Mouse (Mus musculus) hindbrain, embryonic 10.5 days (tissue): ENCODE results near the gene Msrb3. TPM values are rescaled to one million over a fixed set of nuclear protein-coding genes. Genes with fewer than 3 reads are reported as not detected.

Experiments
- DNase-seq: peaks from one replicate; pipeline ENCODE4 v3.0.0-alpha.2; 2017; ENCODE audit warnings: low spot score
- H3K27ac ChIP-seq: fragments of 300-500 bp; sonication (generic); 2 replicates; pipeline ENCODE4 v1.5.1; 2016; ENCODE audit warnings: mild to moderate bottlenecking, moderate library complexity
- H3K27me3 ChIP-seq: fragments of 300-500 bp; sonication (generic); 2 replicates; pipeline ENCODE4 v1.6.1; 2016; ENCODE audit warnings: mild to moderate bottlenecking; ENCODE audit not compliant: poor library complexity, insufficient read depth, severe bottlenecking
- H3K36me3 ChIP-seq: fragments of 300-500 bp; sonication (generic); 2 replicates; pipeline ENCODE4 v1.6.1; 2016; ENCODE audit warnings: mild to moderate bottlenecking, moderate library complexity
- H3K4me1 ChIP-seq: fragments of 300-500 bp; sonication (generic); replicated peaks from 2 replicates; pipeline ENCODE4 v1.6.1; 2016; ENCODE audit warnings: mild to moderate bottlenecking
- H3K4me3 ChIP-seq: fragments of 300-500 bp; sonication (generic); 2 replicates; pipeline ENCODE4 v1.5.1; 2016; ENCODE audit warnings: mild to moderate bottlenecking, moderate library complexity
- H3K9me3 ChIP-seq: fragments of 300-500 bp; sonication (generic); 2 replicates; pipeline ENCODE4 v1.6.1; 2016; ENCODE audit warnings: mild to moderate bottlenecking, moderate library complexity
- WGBS: fragments of 180-500 bp; shearing (Covaris S2); methylation state at CpG from one replicate; pipeline ENCODE4 v1.1.7; 2016; 5-methylcytosine and 5-hydroxymethylcytosine counted together
- polyA plus RNA-seq: library from polyadenylated mRNA; unstranded; fragments of >200 nt; fragmentation: Nextera tagmentation; extraction: Ambion mirVana; gene quantifications from 2 replicates; pipeline ENCODE4 v1.2.1, GENCODE M21; 2016

The Msrb3 gene
- polyA plus RNA-seq, 1 experiment from 2014 or later: 3.1 TPM

GRCm38 (mm10) chr10:120872483-120872862 is 26.4 kb downstream of the Msrb3 start:
- Histone ChIP-seq H3K9me3 (no peaks in the 10 kb centered on the region), H3K4me3 (peak overlapping the region; percentile 24), H3K4me1 (peaks cover 24% of the 10 kb centered on the region), H3K27me3 (no peaks in the 10 kb centered on the region), H3K27ac (peak overlapping the region; percentile 4), H3K36me3 (no peaks in the 10 kb centered on the region)
- 36% methylated on average over 13 of the region's 13 CpGs for WGBS
- peak; percentile 65 for DNase-seq

- 77% methylated on average over 22 of the region's 22 CpGs for WGBS
- DNase-seq: no peak
- Histone ChIP-seq H3K27ac (peak overlapping the region; percentile 4; the same call in 1 of the 2 replicates), H3K27me3 (no peaks in the 10 kb centered on the region), H3K4me3 (peak overlapping the region; percentile 24), H3K4me1 (peaks cover 24% of the 10 kb centered on the region), H3K36me3 (no peaks in the 10 kb centered on the region), H3K9me3 (no peaks in the 10 kb centered on the region)
Measured at GRCm38 (mm10) chr10:120871630-120872482, 27.0 kb downstream of the Msrb3 start.

- H3K4me3 ChIP-seq: no peak overlapping the region
- H3K27me3 ChIP-seq: no peaks in the 10 kb centered on the region
- no peaks in the 10 kb centered on the region for H3K9me3 ChIP-seq
- WGBS: 87% methylated on average over 14 of the region's 14 CpGs
- H3K27ac ChIP-seq: no peak overlapping the region
- no peak for DNase-seq
- H3K36me3 ChIP-seq: no peaks in the 10 kb centered on the region
- peaks cover 20% of the 10 kb centered on the region for H3K4me1 ChIP-seq
Measured at GRCm38 (mm10) chr10:120871096-120871495, 27.8 kb downstream of the Msrb3 start.

DNA sequence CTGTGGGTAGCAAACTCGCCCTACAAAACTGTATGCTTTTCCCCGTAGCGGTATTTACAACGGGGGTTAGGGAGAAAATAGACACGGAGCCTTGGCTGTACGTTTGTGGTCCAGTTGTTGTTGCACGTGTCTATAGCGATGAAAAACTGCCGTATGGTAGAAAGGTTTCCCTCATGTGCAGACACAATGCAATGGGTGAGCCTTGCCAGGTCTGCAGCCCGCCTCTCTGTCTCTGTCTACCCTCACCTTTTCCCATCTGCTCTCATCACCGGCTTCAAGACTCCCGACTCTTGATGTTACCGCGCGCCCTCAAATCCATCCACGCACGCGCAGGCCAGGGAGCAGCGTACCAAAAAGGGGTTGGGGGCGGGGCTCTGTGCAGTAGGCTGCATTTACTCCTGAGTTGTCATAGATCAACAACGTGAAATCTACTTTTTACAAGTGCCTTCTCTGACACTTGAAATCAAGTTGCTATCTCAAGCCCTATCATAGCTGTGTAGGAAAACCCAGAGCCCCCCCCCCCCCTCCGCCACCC is 29.6 kb downstream of the Msrb3 start:
- H3K36me3 ChIP-seq: no peaks in the 10 kb centered on the region
- H3K9me3 ChIP-seq: no peaks in the 10 kb centered on the region
- no peak overlapping the region for H3K4me3 ChIP-seq
- H3K27me3 ChIP-seq: no peaks in the 10 kb centered on the region
- WGBS: 86% methylated on average over 22 of the region's 22 CpGs
- DNase-seq: no peak
- H3K4me1 ChIP-seq: peaks cover 13% of the 10 kb centered on the region
- H3K27ac ChIP-seq: no peak overlapping the region

DNA sequence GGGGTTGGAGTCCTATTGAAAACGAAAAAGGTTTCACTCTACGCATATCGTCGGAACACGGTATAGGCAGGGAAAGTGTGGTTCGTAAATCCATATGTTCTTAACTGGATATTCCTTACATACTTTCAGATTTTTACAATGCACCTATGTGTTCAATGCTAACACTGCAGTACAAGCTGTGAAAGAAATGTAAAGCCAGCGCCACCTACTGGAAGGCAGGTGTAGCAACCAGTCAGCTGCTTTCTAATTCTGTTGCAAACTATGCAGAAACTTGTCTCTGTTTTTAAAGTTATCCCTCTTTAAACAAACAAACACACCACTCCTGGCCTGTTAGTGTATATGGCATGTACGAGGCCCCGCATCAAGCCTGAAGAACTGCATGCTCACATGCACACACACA is 34.5 kb downstream of the Msrb3 start:
- no peak overlapping the region for H3K4me3 ChIP-seq
- WGBS: 36% methylated on average over 9 of the region's 9 CpGs
- DNase-seq: peak; percentile 62
- H3K4me1 ChIP-seq: no peaks in the 10 kb centered on the region
- no peaks in the 10 kb centered on the region for H3K9me3 ChIP-seq
- H3K36me3 ChIP-seq: no peaks in the 10 kb centered on the region
- no peak overlapping the region for H3K27ac ChIP-seq
- no peaks in the 10 kb centered on the region for H3K27me3 ChIP-seq

- peaks cover 10% of the 10 kb centered on the region for H3K4me1 ChIP-seq
- no peaks in the 10 kb centered on the region for H3K27me3 ChIP-seq
- no peaks in the 10 kb centered on the region for H3K9me3 ChIP-seq
- no peak for DNase-seq
- no peak overlapping the region for H3K27ac ChIP-seq
- H3K36me3 ChIP-seq: no peaks in the 10 kb centered on the region
- WGBS: 97% methylated on average over 12 of the region's 12 CpGs
- H3K4me3 ChIP-seq: no peak overlapping the region
Measured at GRCm38 (mm10) chr10:120861674-120862073, 37.2 kb downstream of the Msrb3 start.

GRCm38 (mm10) chr10:120861194-120861593 is 37.7 kb downstream of the Msrb3 start:
- 82% methylated on average over 3 of the region's 3 CpGs for WGBS
- DNase-seq: no peak
- Histone ChIP-seq H3K27ac (no peak overlapping the region), H3K27me3 (no peaks in the 10 kb centered on the region), H3K4me3 (no peak overlapping the region), H3K9me3 (no peaks in the 10 kb centered on the region), H3K4me1 (peaks cover 10% of the 10 kb centered on the region), H3K36me3 (no peaks in the 10 kb centered on the region)

GRCm38 (mm10) chr10:120857531-120858001 is 41.3 kb downstream of the Msrb3 start:
- Histone ChIP-seq H3K9me3 (no peaks in the 10 kb centered on the region), H3K27ac (peak overlapping the region; percentile 83), H3K4me3 (peak overlapping the region; percentile 38), H3K36me3 (no peaks in the 10 kb centered on the region), H3K27me3 (no peaks in the 10 kb centered on the region), H3K4me1 (peaks cover 35% of the 10 kb centered on the region)
- WGBS: 40% methylated on average over 13 of the region's 13 CpGs
- peak; percentile 78 for DNase-seq

- Histone ChIP-seq H3K27me3 (peaks cover 5% of the 10 kb centered on the region; the same call in 1 of the 2 replicates), H3K4me3 (no peak overlapping the region), H3K4me1 (peaks cover 52% of the 10 kb centered on the region), H3K9me3 (no peaks in the 10 kb centered on the region), H3K27ac (peak overlapping the region; percentile 68), H3K36me3 (no peaks in the 10 kb centered on the region)
- 29% methylated on average over 10 of the region's 10 CpGs for WGBS
- DNase-seq: no peak
Measured at GRCm38 (mm10) chr10:120854329-120854728, 44.6 kb downstream of the Msrb3 start.

- Histone ChIP-seq H3K9me3 (no peaks in the 10 kb centered on the region), H3K4me3 (no peak overlapping the region), H3K27me3 (peaks cover 5% of the 10 kb centered on the region; the same call in 1 of the 2 replicates), H3K36me3 (no peaks in the 10 kb centered on the region), H3K27ac (peak overlapping the region; percentile 69; the same call in 1 of the 2 replicates), H3K4me1 (peaks cover 52% of the 10 kb centered on the region)
- 48% methylated on average over 9 of the region's 9 CpGs for WGBS
- DNase-seq: no peak
Measured at GRCm38 (mm10) chr10:120853816-120854215, 45.1 kb downstream of the Msrb3 start.

DNA sequence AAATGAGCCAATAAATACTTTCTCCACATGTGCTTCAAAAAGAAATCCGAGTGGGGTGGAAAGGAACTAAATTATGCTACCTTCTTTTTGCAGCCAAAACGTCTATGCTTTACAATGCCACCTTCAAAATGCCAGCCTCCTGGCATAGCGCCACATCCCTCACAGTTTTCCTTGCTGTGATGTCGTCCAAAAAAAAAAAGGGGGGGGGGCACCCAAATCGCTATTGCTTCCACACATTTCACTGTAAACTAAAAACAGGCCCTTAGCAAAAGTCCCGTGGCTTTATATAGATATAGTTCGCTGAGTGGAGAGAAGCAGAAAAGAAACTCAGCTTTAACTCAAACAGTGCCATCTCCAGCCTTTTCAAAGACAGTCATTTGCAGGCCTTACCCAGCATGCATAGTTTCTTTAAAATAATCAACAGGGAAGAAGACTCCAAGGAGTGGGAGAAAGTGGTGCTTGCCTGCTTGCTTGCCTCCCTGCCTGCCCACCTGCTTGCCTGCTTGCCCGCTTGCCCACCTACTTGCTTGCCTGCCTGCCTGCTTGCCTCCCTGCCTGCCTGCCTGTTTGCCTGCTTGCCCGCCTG is 47.6 kb downstream of the Msrb3 start:
- Histone ChIP-seq H3K27me3 (peaks cover 5% of the 10 kb centered on the region; the same call in 1 of the 2 replicates), H3K27ac (peak overlapping the region; percentile 69), H3K36me3 (0 out of 2 replicates have a peak, but pooled peaks cover 4% of the 10 kb centered on the region), H3K4me1 (peaks cover 45% of the 10 kb centered on the region), H3K4me3 (no peak overlapping the region), H3K9me3 (no peaks in the 10 kb centered on the region)
- WGBS: 78% methylated on average over 9 of the region's 9 CpGs
- no peak for DNase-seq

GRCm38 (mm10) chr10:120850391-120851195 is 48.3 kb downstream of the Msrb3 start:
- peak; percentile 37 for DNase-seq
- 54% methylated on average over 24 of the region's 24 CpGs for WGBS
- H3K27me3 ChIP-seq: peaks cover 5% of the 10 kb centered on the region; the same call in 1 of the 2 replicates
- H3K27ac ChIP-seq: peak overlapping the region; percentile 69
- 0 out of 2 replicates have a peak, but pooled peaks cover 4% of the 10 kb centered on the region for H3K36me3 ChIP-seq
- peaks cover 45% of the 10 kb centered on the region for H3K4me1 ChIP-seq
- no peaks in the 10 kb centered on the region for H3K9me3 ChIP-seq
- H3K4me3 ChIP-seq: no peak overlapping the region
